Mouse (Mus musculus) small intestine, adult 2 months (tissue): ENCODE results near the gene Brca2.
A peak's percentile ranks its signal among the peaks of the same experiment; 100 is the strongest.

ENCODE experiments used
- CTCF ChIP-seq: fragments of 200-500 bp; IDR thresholded peaks from 2 replicates; pipeline ENCODE4 v1.5.1; 2012; ENCODE audit warnings: low read depth, mild to moderate bottlenecking, control low read depth, inconsistent platforms, low read length, moderate library complexity, mixed read lengths; ENCODE audit not compliant: insufficient replicate concordance, insufficient read length; ENCODE audit errors: extremely low read depth
- POLR2A ChIP-seq: fragments of 200-500 bp; IDR thresholded peaks from 2 replicates; pipeline ENCODE4 v1.6.1; 2012; ENCODE audit warnings: low read depth, mild to moderate bottlenecking, control low read depth, inconsistent platforms, low read length, moderate library complexity

GRCm38 (mm10) chr5:150495792-150496191, 26.6 kb upstream of the Brca2 start:
- TF ChIP-seq CTCF, result peak; percentile 82; the same call in 1 of the 2 replicates
- TF ChIP-seq POLR2A, result no peak
